Mouse (Mus musculus) heart, adult 2 months (tissue): Measurements from ENCODE around the gene Neurl2. TPM values are rescaled to one million over a fixed set of nuclear protein-coding genes. Genes with fewer than 3 reads are reported as not detected.

Experiments
- DNase-seq, 2 experiments: peaks; one replicate each; pipeline ENCODE4 v3.0.0; 2021
- H3K27ac ChIP-seq: fragments of 200-600 bp; 2 replicates; pipeline ENCODE4 v1.8.1; 2022
- H3K27me3 ChIP-seq: fragments of 200-500 bp; 2 replicates; pipeline ENCODE4 v1.6.1; 2012; ENCODE audit warnings: mild to moderate bottlenecking, low read length, inconsistent platforms, mixed read lengths; ENCODE audit not compliant: control insufficient read depth, insufficient read depth
- H3K36me3 ChIP-seq: fragments of 200-500 bp; 2 replicates; pipeline ENCODE4 v1.6.1; 2012; ENCODE audit warnings: low read length, inconsistent platforms; ENCODE audit not compliant: control insufficient read depth, insufficient read depth
- H3K4me1 ChIP-seq: fragments of 200-500 bp; 2 replicates; pipeline ENCODE4 v1.6.1; 2011; ENCODE audit warnings: low read length; ENCODE audit not compliant: control insufficient read depth, insufficient read depth
- H3K4me3 ChIP-seq: fragments of 200-600 bp; 2 replicates; pipeline ENCODE4 v1.8.1; 2022
- H3K79me2 ChIP-seq: fragments of 200-500 bp; replicated peaks from 2 replicates; pipeline ENCODE4 v1.6.1; 2012; ENCODE audit warnings: mild to moderate bottlenecking, inconsistent platforms, low read length, moderate library complexity, mixed read lengths; ENCODE audit not compliant: control insufficient read depth, insufficient read depth
- H3K9ac ChIP-seq: fragments of 200-500 bp; 2 replicates; pipeline ENCODE4 v1.6.1; 2012; ENCODE audit warnings: low read depth, mild to moderate bottlenecking, control low read depth, inconsistent platforms, low read length, mixed read lengths
- CTCF ChIP-seq: fragments of 200-600 bp; IDR thresholded peaks from 2 replicates; pipeline ENCODE4 v1.8.1; 2022; ENCODE audit warnings: antibody characterized with exemption, mild to moderate bottlenecking, moderate library complexity
- EP300 ChIP-seq: fragments of 200-500 bp; IDR thresholded peaks from 2 replicates; pipeline ENCODE4 v1.6.1; 2011; ENCODE audit warnings: low read depth, low read length, control low read depth; ENCODE audit not compliant: insufficient read depth
- POLR2A ChIP-seq: fragments of 200-500 bp; IDR thresholded peaks from 2 replicates; pipeline ENCODE4 v1.6.1; 2011; ENCODE audit warnings: mild to moderate bottlenecking, low read depth, low read length, control low read depth; ENCODE audit not compliant: insufficient read depth
- WGBS: fragments of 180-500 bp; shearing (Covaris S2); methylation state at CpG from one replicate; pipeline ENCODE4 v1.1.7; 2018; 5-methylcytosine and 5-hydroxymethylcytosine counted together
- intact Hi-C: fragments of 180-260 bp; cut with DNase I; formaldehyde crosslinking; loops from one replicate; pipeline ENCODE4 v1.15.1; 2025
- polyA plus RNA-seq: library from polyadenylated mRNA; depleted of rRNA; stranded (reverse); fragments of >200 nt; gene quantifications from 2 replicates; pipeline ENCODE4 v1.2.3, GENCODE M21; 2012
- total RNA-seq, 2 experiments: library from RNA; stranded (reverse); gene quantifications; 2 replicates each; pipeline ENCODE4 v1.2.3; 2021

Gene Neurl2
- total and polyA plus RNA-seq, 3 experiments, result 47.2 to 54.8 (median 49.2) TPM

DNA sequence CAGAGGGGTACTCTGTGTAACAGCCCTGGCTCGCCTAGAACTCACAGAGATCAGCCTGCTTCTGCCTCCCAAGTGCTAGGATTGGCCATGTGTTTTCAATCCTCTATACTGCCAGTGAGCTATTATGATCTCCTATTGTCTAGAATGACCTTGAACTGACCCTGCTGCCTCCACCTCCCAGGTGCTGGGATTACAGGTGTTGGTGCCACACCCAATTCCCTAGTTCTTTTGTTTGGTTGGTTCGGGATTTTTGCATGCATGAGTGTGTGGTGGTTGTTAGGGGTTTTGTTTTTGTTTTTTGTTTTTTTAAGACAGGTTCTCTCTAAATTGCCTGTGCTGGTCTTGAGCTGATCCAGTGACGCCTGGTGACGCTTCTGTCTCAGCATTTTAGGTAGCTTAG lies 9.3 kb downstream of the Neurl2 start:
- H3K9ac ChIP-seq, result no peak overlapping the region
- TF ChIP-seq EP300, result no peak
- no peak for TF ChIP-seq POLR2A
- TF ChIP-seq CTCF, result no peak
- 88% methylated on average over 4 of the region's 4 CpGs for WGBS
- no peak overlapping the region for H3K27ac ChIP-seq
- no peak overlapping the region for H3K4me3 ChIP-seq
- no peaks in the 10 kb centered on the region for H3K36me3 ChIP-seq
- no peaks in the 10 kb centered on the region for H3K79me2 ChIP-seq
- H3K27me3 ChIP-seq, result no peaks in the 10 kb centered on the region
- no peak for DNase-seq
- no peaks in the 10 kb centered on the region; the same call in 1 of the 2 replicates for H3K4me1 ChIP-seq
- intact Hi-C loops, result loop anchor here (2.0 kb wide), 1 partner anchor 19 kb away; the partner anchor contains the start of genes Acot8 and Zswim3

DNA sequence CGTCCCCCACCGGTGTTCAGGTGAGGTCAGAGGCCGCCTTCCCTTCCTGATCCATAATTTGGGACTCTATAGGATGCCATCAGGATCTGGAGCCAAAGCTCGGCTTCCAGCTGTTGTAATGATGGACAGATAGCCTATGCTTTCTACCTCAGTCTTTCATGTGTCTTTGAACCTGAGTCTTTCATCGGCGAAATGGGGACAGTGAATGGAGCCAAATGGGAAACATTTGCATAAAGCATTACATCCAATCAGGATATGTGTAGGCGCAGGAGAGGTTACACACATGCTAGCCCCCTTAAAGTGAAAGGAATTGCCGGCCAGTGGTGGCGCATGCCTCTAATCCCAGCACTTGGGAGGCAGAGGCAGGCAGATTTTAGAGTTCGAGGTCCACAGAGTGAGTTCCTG lies 10.1 kb downstream of the Neurl2 start:
- Histone ChIP-seq H3K27me3 (no peaks in the 10 kb centered on the region), H3K79me2 (no peaks in the 10 kb centered on the region), H3K4me1 (no peaks in the 10 kb centered on the region; the same call in 1 of the 2 replicates), H3K27ac (peak overlapping the region; percentile 80), H3K36me3 (no peaks in the 10 kb centered on the region), H3K4me3 (peak overlapping the region; percentile 61), H3K9ac (peak overlapping the region; percentile 90)
- under 1% methylated on average over 10 of the region's 10 CpGs for WGBS
- no peak for DNase-seq
- intact Hi-C loops, result loop anchor here (2.0 kb wide), 1 partner anchor 18 kb away; the partner anchor contains the start of genes Acot8 and Zswim3
- TF ChIP-seq CTCF, result peak; percentile 24; the same call in 1 of the 2 replicates
- no peak for TF ChIP-seq EP300

DNA sequence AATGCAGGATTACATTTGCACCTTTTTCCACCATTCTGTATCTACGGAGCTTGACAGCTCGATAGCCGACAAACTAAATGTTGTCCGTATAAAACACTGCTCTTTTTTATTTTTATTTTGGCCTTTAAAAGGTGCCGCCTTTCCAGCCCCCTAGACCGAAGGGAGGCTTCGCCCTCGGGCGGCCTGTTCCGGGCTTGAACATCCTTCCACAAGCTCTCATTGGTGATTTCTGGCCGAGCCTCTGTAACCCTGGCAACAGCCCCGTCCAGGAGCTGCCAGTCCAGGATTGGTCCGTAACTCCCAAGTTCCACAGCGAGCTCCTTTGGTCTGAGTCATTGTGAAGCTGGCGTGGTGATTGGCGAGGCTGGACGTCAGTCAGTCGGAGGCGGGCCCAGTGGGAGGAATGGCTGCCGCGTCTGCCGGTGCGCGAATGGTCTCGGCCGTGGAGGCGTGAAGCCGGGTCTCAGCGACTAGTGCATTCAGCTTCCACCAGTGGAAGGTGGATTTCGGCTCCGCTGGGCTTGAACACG lies 10.6 kb downstream of the Neurl2 start, which contains the start of gene Zswim1:
Gene Zswim1 (plus strand): TSS at position 51 of the 530 bp plus-strand sequence.
- intact Hi-C loops, result loop anchor here (2.0 kb wide), 1 partner anchor 18 kb away; the partner anchor contains the start of genes Acot8 and Zswim3
- H3K36me3 ChIP-seq, result no peaks in the 10 kb centered on the region
- H3K27ac ChIP-seq, result peak within 1 kb of the TSS; percentile 80
- no peaks in the 10 kb centered on the region for H3K27me3 ChIP-seq
- WGBS, result 1% methylated on average over 32 of the region's 32 CpGs
- no peaks in the 10 kb centered on the region for H3K79me2 ChIP-seq
- peak within 1 kb of the TSS; percentile 90 for H3K9ac ChIP-seq
- peak; percentile 99 to 100 for DNase-seq
- TF ChIP-seq EP300, result no peak
- peak; percentile 84 for TF ChIP-seq POLR2A
- peak; percentile 14; the same call in 1 of the 2 replicates for TF ChIP-seq CTCF
- peak within 1 kb of the TSS; percentile 61 for H3K4me3 ChIP-seq
- no peaks in the 10 kb centered on the region; the same call in 1 of the 2 replicates for H3K4me1 ChIP-seq

DNA sequence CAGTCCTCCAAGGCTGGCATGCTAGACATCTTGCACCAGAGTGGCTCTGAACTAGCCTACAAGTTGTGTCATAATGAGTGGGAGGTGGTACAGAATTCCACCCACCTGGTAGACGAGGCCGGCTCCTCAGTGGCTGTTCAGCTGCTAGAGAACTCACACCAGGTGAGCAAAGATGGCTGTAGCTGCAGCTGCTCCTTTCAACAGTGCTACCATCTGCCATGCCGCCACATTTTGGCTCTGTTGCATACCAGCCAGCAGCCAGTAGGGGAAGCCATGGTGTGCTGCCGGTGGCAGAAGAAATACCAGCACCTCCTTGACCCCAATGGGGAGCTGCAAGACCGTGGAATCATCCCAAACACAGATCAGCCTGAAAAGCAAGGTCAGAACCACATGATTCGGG lies 12.2 kb downstream of the Neurl2 start:
- 82% methylated on average over 6 of the region's 6 CpGs for WGBS
- Histone ChIP-seq H3K27me3 (no peaks in the 10 kb centered on the region), H3K4me1 (no peaks in the 10 kb centered on the region; the same call in 1 of the 2 replicates), H3K79me2 (no peaks in the 10 kb centered on the region), H3K27ac (no peak overlapping the region), H3K36me3 (no peaks in the 10 kb centered on the region), H3K9ac (no peak overlapping the region), H3K4me3 (no peak overlapping the region)
- TF ChIP-seq EP300 (no peak), POLR2A (no peak), CTCF (no peak)
- no peak for DNase-seq
- intact Hi-C loops, result no loop called here

DNA sequence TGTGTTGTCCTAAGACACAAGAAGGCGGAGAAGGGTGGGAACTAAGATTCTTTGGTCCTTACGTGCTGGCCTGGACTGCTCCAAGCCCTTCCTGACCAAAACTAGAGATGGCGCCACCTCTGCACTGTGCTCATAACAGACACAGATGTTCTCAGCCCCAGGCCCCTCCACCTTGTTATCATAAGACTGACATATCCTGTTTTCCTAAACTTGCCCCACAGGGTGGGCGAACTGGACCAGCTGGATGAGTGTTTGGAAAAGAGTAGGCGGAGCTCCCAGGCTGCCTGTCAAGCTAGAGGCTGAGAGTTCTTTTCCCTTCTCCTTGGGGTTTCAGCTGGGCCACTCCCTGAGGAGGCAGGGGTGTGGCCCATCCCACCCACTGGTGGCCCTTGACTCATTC lies 15.6 kb downstream of the Neurl2 start:
- no peaks in the 10 kb centered on the region for H3K4me1 ChIP-seq
- no peaks in the 10 kb centered on the region for H3K27me3 ChIP-seq
- DNase-seq, result no peak
- H3K9ac ChIP-seq, result no peak overlapping the region
- H3K36me3 ChIP-seq, result no peaks in the 10 kb centered on the region
- TF ChIP-seq EP300 (no peak), CTCF (no peak)
- H3K27ac ChIP-seq, result no peak overlapping the region
- H3K4me3 ChIP-seq, result no peak overlapping the region
- intact Hi-C loops, result no loop called here
- H3K79me2 ChIP-seq, result no peaks in the 10 kb centered on the region
- WGBS, result 65% methylated on average over 5 of the region's 5 CpGs

DNA sequence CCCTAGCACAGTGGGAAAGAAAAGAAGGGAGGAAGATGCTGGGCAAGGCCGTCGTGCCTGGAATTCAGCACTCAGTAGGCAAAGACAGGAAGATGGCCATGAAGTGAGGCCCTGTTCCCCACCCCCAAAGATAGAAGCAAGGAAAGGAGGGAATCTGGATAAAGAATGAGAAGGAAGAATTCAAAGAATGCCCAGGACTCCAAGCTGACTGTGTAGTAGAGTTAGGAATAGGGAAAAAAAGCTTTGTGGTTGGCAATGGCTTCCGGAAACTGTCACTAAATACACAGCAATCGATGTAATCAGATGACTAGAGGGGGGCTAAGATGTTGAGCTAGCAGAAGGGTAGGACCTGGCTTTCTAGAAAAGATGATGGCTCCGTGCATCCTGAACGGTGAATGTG lies 16.1 kb downstream of the Neurl2 start:
- Histone ChIP-seq H3K79me2 (no peaks in the 10 kb centered on the region), H3K27ac (no peak overlapping the region), H3K27me3 (no peaks in the 10 kb centered on the region), H3K4me3 (no peak overlapping the region), H3K4me1 (no peaks in the 10 kb centered on the region), H3K9ac (no peak overlapping the region), H3K36me3 (no peaks in the 10 kb centered on the region)
- 65% methylated on average over 6 of the region's 6 CpGs for WGBS
- intact Hi-C loops, result no loop called here
- TF ChIP-seq CTCF, result no peak
- TF ChIP-seq POLR2A, result no peak
- TF ChIP-seq EP300, result no peak
- no peak for DNase-seq
